Mouse (Mus musculus): ENCODE results near the gene Tspo2. TPM values are rescaled to one million over a fixed set of nuclear protein-coding genes. Genes with fewer than 3 reads are reported as not detected.
A peak's percentile ranks its signal among the peaks of the same experiment; 100 is the strongest.

Tspo2 gene
- polyA plus RNA-seq, 1 experiment from 2014 or later: 0.34 TPM

GRCm38 (mm10) chr17:48407910-48408525 lies 43.3 kb downstream of the Tspo2 start:
- DNase-seq (ENCODE audit: low spot score) (no peak), ATAC-seq (ENCODE audit: insufficient read depth, low FRiP score, low TSS enrichment) (no peak)
- H3K4me2 ChIP-seq (ENCODE audit: low read depth): peak overlapping the region; percentile 53
- 25% methylated on average over 8 of the region's 8 CpGs for WGBS
- H3K27ac ChIP-seq (ENCODE audit: low read depth, low read length): peak overlapping the region; percentile 100; the same call in 1 of the 2 replicates
- H3K9ac ChIP-seq (ENCODE audit: low read length): peak overlapping the region; percentile 99
- peak overlapping the region; percentile 93 for H3K4me3 ChIP-seq (ENCODE audit: low read depth, low read length)
- no peaks in the 10 kb centered on the region for H3K9me3 ChIP-seq (ENCODE audit: control insufficient read depth, low read length)
- H3K27me3 ChIP-seq (ENCODE audit: control insufficient read depth, insufficient read depth, low read length): no peaks in the 10 kb centered on the region
- peaks cover 12% of the 10 kb centered on the region for H3K4me1 ChIP-seq (ENCODE audit: control insufficient read depth, insufficient read depth, low read length)
- H3K36me3 ChIP-seq (ENCODE audit: control insufficient read depth, insufficient read depth, low read length): no peaks in the 10 kb centered on the region; the same call in 1 of the 2 replicates

GRCm38 (mm10) chr17:48407154-48407553 lies 44.2 kb downstream of the Tspo2 start:
- H3K9me3 ChIP-seq (ENCODE audit: control insufficient read depth, low read length): no peaks in the 10 kb centered on the region
- no peak overlapping the region for H3K4me3 ChIP-seq (ENCODE audit: low read depth, low read length)
- DNase-seq (ENCODE audit: low spot score): no peak
- WGBS: 87% methylated on average over 4 of the region's 4 CpGs
- H3K4me2 ChIP-seq (ENCODE audit: low read depth): peak overlapping the region; percentile 53; the same call in 1 of the 2 replicates
- peak overlapping the region; percentile 99; the same call in 1 of the 2 replicates for H3K9ac ChIP-seq (ENCODE audit: low read length)
- no peak overlapping the region for H3K27ac ChIP-seq (ENCODE audit: low read depth, low read length)
- H3K27me3 ChIP-seq (ENCODE audit: control insufficient read depth, insufficient read depth, low read length): no peaks in the 10 kb centered on the region
- no peak for ATAC-seq (ENCODE audit: insufficient read depth, low FRiP score, low TSS enrichment)
- peaks cover 12% of the 10 kb centered on the region for H3K4me1 ChIP-seq (ENCODE audit: control insufficient read depth, insufficient read depth, low read length)
- H3K36me3 ChIP-seq (ENCODE audit: control insufficient read depth, insufficient read depth, low read length): no peaks in the 10 kb centered on the region

GRCm38 (mm10) chr17:48404706-48405105 lies 46.6 kb downstream of the Tspo2 start:
- Histone ChIP-seq H3K36me3 (ENCODE audit: control insufficient read depth, insufficient read depth, low read length) (peaks cover 3% of the 10 kb centered on the region), H3K4me1 (ENCODE audit: control insufficient read depth, insufficient read depth, low read length) (peaks cover 8% of the 10 kb centered on the region), H3K27ac (ENCODE audit: low read depth, low read length) (no peak overlapping the region), H3K27me3 (ENCODE audit: control insufficient read depth, insufficient read depth, low read length) (no peaks in the 10 kb centered on the region), H3K4me3 (ENCODE audit: low read depth, low read length) (no peak overlapping the region), H3K9ac (ENCODE audit: low read length) (no peak overlapping the region), H3K9me3 (ENCODE audit: control insufficient read depth, low read length) (no peaks in the 10 kb centered on the region), H3K4me2 (ENCODE audit: low read depth) (no peak overlapping the region)
- WGBS: 82% methylated on average over 1 of the region's 1 CpGs
- DNase-seq (ENCODE audit: low spot score) (no peak), ATAC-seq (ENCODE audit: insufficient read depth, low FRiP score, low TSS enrichment) (no peak)

GRCm38 (mm10) chr17:48403848-48404247 lies 47.5 kb downstream of the Tspo2 start:
- DNase-seq (ENCODE audit: low spot score): no peak
- Histone ChIP-seq H3K4me2 (ENCODE audit: low read depth) (no peak overlapping the region), H3K27me3 (ENCODE audit: control insufficient read depth, insufficient read depth, low read length) (no peaks in the 10 kb centered on the region), H3K27ac (ENCODE audit: low read depth, low read length) (no peak overlapping the region), H3K4me1 (ENCODE audit: control insufficient read depth, insufficient read depth, low read length) (peaks cover 8% of the 10 kb centered on the region), H3K9ac (ENCODE audit: low read length) (no peak overlapping the region), H3K4me3 (ENCODE audit: low read depth, low read length) (no peak overlapping the region), H3K36me3 (ENCODE audit: control insufficient read depth, insufficient read depth, low read length) (peaks cover 8% of the 10 kb centered on the region), H3K9me3 (ENCODE audit: control insufficient read depth, low read length) (no peaks in the 10 kb centered on the region)
- 87% methylated on average over 2 of the region's 2 CpGs for WGBS
- ATAC-seq (ENCODE audit: insufficient read depth, low FRiP score, low TSS enrichment): no peak

- no peaks in the 10 kb centered on the region for H3K27me3 ChIP-seq (ENCODE audit: control insufficient read depth, insufficient read depth, low read length)
- H3K9ac ChIP-seq (ENCODE audit: low read length): no peak overlapping the region
- no peak overlapping the region for H3K27ac ChIP-seq (ENCODE audit: low read depth, low read length)
- no peak overlapping the region for H3K4me2 ChIP-seq (ENCODE audit: low read depth)
- DNase-seq (ENCODE audit: low spot score) (no peak), ATAC-seq (ENCODE audit: insufficient read depth, low FRiP score, low TSS enrichment) (no peak)
- H3K4me1 ChIP-seq (ENCODE audit: control insufficient read depth, insufficient read depth, low read length): peaks cover 5% of the 10 kb centered on the region
- WGBS: 94% methylated on average over 3 of the region's 3 CpGs
- no peak overlapping the region for H3K4me3 ChIP-seq (ENCODE audit: low read depth, low read length)
- peaks cover 9% of the 10 kb centered on the region for H3K36me3 ChIP-seq (ENCODE audit: control insufficient read depth, insufficient read depth, low read length)
- H3K9me3 ChIP-seq (ENCODE audit: control insufficient read depth, low read length): no peaks in the 10 kb centered on the region
Observed at GRCm38 (mm10) chr17:48402751-48403150, 48.6 kb downstream of the Tspo2 start.

- Histone ChIP-seq H3K4me3 (ENCODE audit: low read depth, low read length) (no peak overlapping the region), H3K4me2 (ENCODE audit: low read depth) (no peak overlapping the region), H3K9me3 (ENCODE audit: control insufficient read depth, low read length) (no peaks in the 10 kb centered on the region), H3K27ac (ENCODE audit: low read depth, low read length) (no peak overlapping the region), H3K36me3 (ENCODE audit: control insufficient read depth, insufficient read depth, low read length) (peaks cover 9% of the 10 kb centered on the region), H3K9ac (ENCODE audit: low read length) (no peak overlapping the region), H3K4me1 (ENCODE audit: control insufficient read depth, insufficient read depth, low read length) (no peaks in the 10 kb centered on the region), H3K27me3 (ENCODE audit: control insufficient read depth, insufficient read depth, low read length) (no peaks in the 10 kb centered on the region)
- DNase-seq (ENCODE audit: low spot score): no peak
- no peak for ATAC-seq (ENCODE audit: insufficient read depth, low FRiP score, low TSS enrichment)
- WGBS: 86% methylated on average over 4 of the region's 4 CpGs
Observed at GRCm38 (mm10) chr17:48401710-48402109, 49.6 kb downstream of the Tspo2 start.

Other genes starting within 250 kb of the Tspo2 start
- 0.07 TPM in 1 of 2 replicates, not detected in the other for gene Trem1, start 218.8 kb downstream of the Tspo2 start, polyA plus RNA-seq (2014; fragmentation: Nextera tagmentation; extraction: Ambion mirVana)
- not detected in 2 replicates for gene Trem3, start 203.7 kb downstream of the Tspo2 start, polyA plus RNA-seq (2014; fragmentation: Nextera tagmentation; extraction: Ambion mirVana)
- 0.18 and 0.25 TPM in 2 replicates for gene Treml4, start 187.2 kb downstream of the Tspo2 start, polyA plus RNA-seq (2014; fragmentation: Nextera tagmentation; extraction: Ambion mirVana)
- 0.11 and 0.26 TPM in 2 replicates for gene Treml2, start 152.0 kb downstream of the Tspo2 start, polyA plus RNA-seq (2014; fragmentation: Nextera tagmentation; extraction: Ambion mirVana)
- 0.08 TPM in 1 of 2 replicates, not detected in the other for gene B430306N03Rik, start 135.4 kb downstream of the Tspo2 start, polyA plus RNA-seq (2014; fragmentation: Nextera tagmentation; extraction: Ambion mirVana)
- gene Trem2, start 105.1 kb downstream of the Tspo2 start, polyA plus RNA-seq (2014; fragmentation: Nextera tagmentation; extraction: Ambion mirVana): 1.7 and 1.8 TPM in 2 replicates
- 2.5 and 3.2 TPM in 2 replicates for gene Treml1, start 91.6 kb downstream of the Tspo2 start, polyA plus RNA-seq (2014; fragmentation: Nextera tagmentation; extraction: Ambion mirVana)
- 23.1 and 27.8 TPM in 2 replicates for gene Nfya, start 41.6 kb downstream of the Tspo2 start, polyA plus RNA-seq (2014; fragmentation: Nextera tagmentation; extraction: Ambion mirVana)
- 73.5 and 74.2 TPM in 2 replicates for gene Oard1, start 41.5 kb downstream of the Tspo2 start, polyA plus RNA-seq (2014; fragmentation: Nextera tagmentation; extraction: Ambion mirVana)
- 5.5 and 5.7 TPM in 2 replicates for gene Apobec2, start 18.6 kb downstream of the Tspo2 start, polyA plus RNA-seq (2014; fragmentation: Nextera tagmentation; extraction: Ambion mirVana)
- 0.16 and 0.48 TPM in 2 replicates for gene Unc5cl, start 3.4 kb upstream of the Tspo2 start, polyA plus RNA-seq (2014; fragmentation: Nextera tagmentation; extraction: Ambion mirVana)

All from neural tube, embryonic 11.5 days (tissue).